Mouse (Mus musculus): ENCODE results near the gene Adgrl4.

Gene Adgrl4

DNA sequence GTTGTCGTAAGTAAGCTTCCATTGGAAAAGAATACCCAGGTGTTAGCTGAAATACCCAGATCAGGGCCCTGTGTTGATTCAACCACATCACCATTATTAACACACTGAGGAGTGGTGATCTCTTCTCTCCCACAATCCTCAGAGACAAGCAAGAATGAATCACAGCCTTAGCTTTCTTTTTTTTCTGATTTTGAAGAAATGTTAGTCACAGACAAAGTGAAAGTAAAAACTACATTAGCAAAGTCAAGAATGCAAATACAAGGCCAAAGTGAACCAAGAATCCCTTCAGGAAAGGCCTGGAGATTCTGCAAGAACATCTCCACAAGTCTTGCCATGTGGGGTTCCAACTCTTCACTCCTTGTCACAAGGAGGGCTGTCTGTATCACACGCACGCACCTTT lies 67.9 kb downstream of the Adgrl4 start:
- no peak for DNase-seq (ENCODE audit: low spot score)

DNA sequence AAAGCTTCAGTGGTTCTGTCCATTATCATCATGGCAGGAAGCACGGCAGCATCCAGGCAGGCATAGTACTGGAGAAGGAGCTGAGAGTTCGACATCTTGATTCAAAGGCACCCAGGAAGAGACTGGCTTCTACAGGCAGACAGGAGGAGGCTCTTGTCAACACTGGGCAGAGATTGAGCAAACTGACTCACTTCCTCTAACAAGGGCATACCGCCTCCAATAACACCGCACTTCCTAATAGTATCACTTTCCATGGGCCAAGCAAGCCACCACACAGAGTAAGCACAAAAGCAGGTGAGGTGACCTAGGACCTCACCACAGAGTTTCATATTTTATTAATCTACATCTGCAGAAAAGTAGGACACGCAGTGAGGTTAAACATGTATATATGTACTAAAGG lies 73.5 kb downstream of the Adgrl4 start:
- DNase-seq (ENCODE audit: low spot score): no peak

GRCm38 (mm10) chr3:151547182-151547581 lies 109.5 kb downstream of the Adgrl4 start:
- DNase-seq (ENCODE audit: low spot score): no peak

- no peak for DNase-seq (ENCODE audit: low spot score)
These were observed 113.3 kb downstream of the Adgrl4 start for GRCm38 (mm10) chr3:151551002-151551401.

- no peak for DNase-seq (ENCODE audit: low spot score)
These were observed 118.9 kb downstream of the Adgrl4 start for GRCm38 (mm10) chr3:151556635-151557034.

DNA sequence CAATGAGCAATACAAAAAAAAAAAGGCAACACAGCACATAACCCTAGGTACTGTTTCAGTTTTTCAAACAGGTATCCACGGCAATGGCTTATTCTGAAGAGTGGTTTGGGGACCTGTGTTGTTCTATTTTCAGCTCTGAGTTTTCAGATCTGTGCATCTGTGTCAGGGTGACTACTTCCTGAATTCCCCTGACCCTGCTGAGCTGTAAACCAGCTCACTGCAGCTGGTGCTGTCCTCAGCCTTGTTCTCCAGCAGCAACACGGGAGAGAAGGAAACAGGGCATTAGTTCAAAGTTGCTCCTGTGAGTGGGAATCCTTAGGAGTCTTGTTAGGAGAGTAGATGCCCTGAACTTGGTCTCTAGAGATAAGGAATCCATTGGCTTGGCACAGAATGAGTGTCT lies 119.4 kb downstream of the Adgrl4 start:
- DNase-seq (ENCODE audit: low spot score): no peak

GRCm38 (mm10) chr3:151557607-151558006 lies 119.9 kb downstream of the Adgrl4 start:
- DNase-seq (ENCODE audit: low spot score): no peak

DNA sequence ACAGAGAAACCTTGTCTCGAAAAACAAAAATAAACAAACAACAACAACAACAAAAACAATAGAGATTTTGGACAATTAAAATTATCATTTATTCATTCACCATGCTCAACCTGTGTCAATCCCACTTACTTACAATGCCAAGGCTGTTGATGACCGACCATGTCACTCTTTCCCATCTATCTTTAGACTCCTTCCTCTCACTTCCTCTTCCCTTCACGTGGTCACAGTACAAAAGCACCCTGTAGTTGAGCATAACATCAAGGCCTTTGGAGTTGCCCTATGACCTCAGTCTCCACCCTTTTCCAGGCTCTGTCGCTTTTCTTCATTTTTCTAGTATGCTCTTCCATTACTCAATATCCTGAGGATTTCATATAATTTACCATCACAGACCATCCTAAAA lies 120.7 kb downstream of the Adgrl4 start:
- no peak for DNase-seq (ENCODE audit: low spot score)

- no peak for DNase-seq (ENCODE audit: low spot score)
These were observed 128.3 kb downstream of the Adgrl4 start for GRCm38 (mm10) chr3:151565664-151566621.

- DNase-seq (ENCODE audit: low spot score): no peak
These were observed 128.9 kb downstream of the Adgrl4 start for GRCm38 (mm10) chr3:151566629-151567028.

DNA sequence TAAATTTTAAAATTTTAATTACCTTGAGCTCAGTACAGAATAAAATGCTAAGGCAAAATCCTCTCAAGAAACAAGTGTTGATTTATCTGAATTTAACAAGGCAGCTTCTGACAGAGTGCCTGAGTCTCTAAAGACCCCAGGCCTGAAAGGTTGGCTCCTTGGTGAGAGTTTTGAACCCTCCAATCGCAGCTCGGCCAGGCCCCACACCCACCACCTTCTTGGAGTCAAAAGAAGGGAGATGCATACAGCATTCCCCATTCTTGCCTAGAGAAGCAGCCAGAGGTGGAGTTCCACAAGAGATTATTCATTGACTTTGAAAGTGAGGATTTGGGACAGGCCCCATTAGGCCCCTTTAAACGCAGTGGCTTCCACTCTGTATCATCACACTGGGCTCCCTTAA lies 129.9 kb downstream of the Adgrl4 start:
- DNase-seq (ENCODE audit: low spot score): no peak

GRCm38 (mm10) chr3:151572089-151572488 lies 134.4 kb downstream of the Adgrl4 start:
- no peak for DNase-seq (ENCODE audit: low spot score)

- no peak for DNase-seq (ENCODE audit: low spot score)
These were observed 137.6 kb downstream of the Adgrl4 start for GRCm38 (mm10) chr3:151575292-151575691.

DNA sequence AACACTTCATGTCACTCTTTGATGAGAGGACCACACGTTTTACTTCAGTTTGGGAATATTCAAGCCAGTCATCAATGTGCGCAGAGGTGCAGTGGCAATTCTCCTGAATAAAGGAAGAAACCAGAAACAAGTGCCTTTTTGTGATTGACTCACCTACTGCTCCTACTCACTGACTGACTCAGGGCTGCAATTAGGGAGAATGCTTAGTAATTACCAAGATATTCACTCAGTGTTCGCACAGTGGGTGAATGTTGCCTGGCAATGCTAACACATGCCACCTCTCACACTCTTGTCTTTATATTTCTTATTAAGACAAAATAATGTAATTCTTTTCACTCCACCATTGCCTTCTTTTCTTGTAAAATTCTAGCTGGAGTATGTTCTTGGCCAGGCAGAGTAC lies 138.5 kb downstream of the Adgrl4 start:
- DNase-seq (ENCODE audit: low spot score): no peak

GRCm38 (mm10) chr3:151591904-151592303 lies 154.2 kb downstream of the Adgrl4 start:
- no peak for DNase-seq (ENCODE audit: low spot score)
